Mouse (Mus musculus) right cerebral cortex, adult 2 months (tissue): Measurements from ENCODE around the gene Robo1.

Experiments
- DNase-seq, 2 experiments: peaks; one replicate each; pipeline ENCODE4 v3.0.0; 2021 to 2022; ENCODE audit warnings: low spot score in 2 of 2

Gene Robo1

GRCm38 (mm10) chr16:72828381-72828780 lies 520.3 kb downstream of the Robo1 start:
- DNase-seq, result no peak

GRCm38 (mm10) chr16:72829530-72829929 lies 521.4 kb downstream of the Robo1 start:
- DNase-seq, result no peak

- DNase-seq, result no peak
Measured at GRCm38 (mm10) chr16:72830394-72831056, 522.4 kb downstream of the Robo1 start.

- DNase-seq, result no peak
Measured at GRCm38 (mm10) chr16:72834266-72834665, 526.2 kb downstream of the Robo1 start.

GRCm38 (mm10) chr16:72839031-72839430 lies 530.9 kb downstream of the Robo1 start:
- DNase-seq, result no peak

- no peak for DNase-seq
Measured at GRCm38 (mm10) chr16:72841066-72841465, 533.0 kb downstream of the Robo1 start.

- peak; percentile 40 to 51 for DNase-seq
Measured at GRCm38 (mm10) chr16:72854101-72854500, 546.0 kb downstream of the Robo1 start.

GRCm38 (mm10) chr16:72854809-72855503 lies 546.9 kb downstream of the Robo1 start:
- no peak for DNase-seq

GRCm38 (mm10) chr16:72861707-72862277 lies 553.7 kb downstream of the Robo1 start:
- DNase-seq, result no peak

GRCm38 (mm10) chr16:72866011-72866410 lies 557.9 kb downstream of the Robo1 start:
- DNase-seq, result no peak

GRCm38 (mm10) chr16:72874934-72875732 lies 567.0 kb downstream of the Robo1 start:
- DNase-seq, result no peak

GRCm38 (mm10) chr16:72888108-72888507 lies 580.0 kb downstream of the Robo1 start:
- no peak for DNase-seq

GRCm38 (mm10) chr16:72889401-72889800 lies 581.3 kb downstream of the Robo1 start:
- no peak for DNase-seq

- DNase-seq, result no peak
Measured at GRCm38 (mm10) chr16:72897125-72897524, 589.0 kb downstream of the Robo1 start.

GRCm38 (mm10) chr16:72908895-72909294 lies 600.8 kb downstream of the Robo1 start:
- no peak for DNase-seq

- DNase-seq, result peak; percentile 68 to 82
Measured at GRCm38 (mm10) chr16:72913134-72913533, 605.0 kb downstream of the Robo1 start.

GRCm38 (mm10) chr16:72914068-72914630 lies 606.0 kb downstream of the Robo1 start:
- DNase-seq, result peak in 1 of 2 experiments; percentile 26

GRCm38 (mm10) chr16:72920013-72920412 lies 611.9 kb downstream of the Robo1 start:
- DNase-seq, result no peak

- peak; percentile 57 to 64 for DNase-seq
Measured at GRCm38 (mm10) chr16:72924423-72925224, 616.5 kb downstream of the Robo1 start.

- no peak for DNase-seq
Measured at GRCm38 (mm10) chr16:72928525-72929122, 620.5 kb downstream of the Robo1 start.

GRCm38 (mm10) chr16:72930871-72931270 lies 622.8 kb downstream of the Robo1 start:
- DNase-seq, result no peak
